Mouse (Mus musculus) stomach, embryonic 16.5 days (tissue): Measurements from ENCODE around the gene Olfr605. TPM values are rescaled to one million over a fixed set of nuclear protein-coding genes. Genes with fewer than 3 reads are reported as not detected.
"Not testable (repeated sequence)": the region's sequence is repeated elsewhere in the genome, so short reads cannot be mapped to it uniquely, and the experiment has no call there.

Experiments
- ATAC-seq: fragments of 200-750 bp; cut with Nextera tagmentation; 2 replicates; pipeline ENCODE4 v1.8.0; 2017; ENCODE audit warnings: moderate number of reproducible peaks, moderate TSS enrichment; ENCODE audit not compliant: insufficient read depth, low FRiP score
- H3K27ac ChIP-seq: fragments of 300-500 bp; sonication (generic); 2 replicates; pipeline ENCODE4 v1.5.1; 2014; ENCODE audit warnings: low read length
- H3K27me3 ChIP-seq: fragments of 300-500 bp; sonication (generic); 2 replicates; pipeline ENCODE4 v1.6.1; 2014; ENCODE audit warnings: low read length, control low read depth, mixed read lengths; ENCODE audit not compliant: control insufficient read depth, insufficient read depth
- H3K36me3 ChIP-seq: fragments of 300-500 bp; sonication (generic); 2 replicates; pipeline ENCODE4 v1.6.1; 2014; ENCODE audit warnings: low read length; ENCODE audit not compliant: control insufficient read depth, insufficient read depth
- H3K4me1 ChIP-seq: fragments of 300-500 bp; sonication (generic); 2 replicates; pipeline ENCODE4 v1.6.1; 2014; ENCODE audit warnings: low read length, control low read depth, mixed read lengths; ENCODE audit not compliant: control insufficient read depth, insufficient read depth
- H3K4me2 ChIP-seq: fragments of 300-500 bp; sonication (generic); 2 replicates; pipeline ENCODE4 v1.6.1; 2014; ENCODE audit warnings: low read depth, low read length, mixed read lengths
- H3K4me3 ChIP-seq: fragments of 300-500 bp; sonication (generic); replicated peaks from 2 replicates; pipeline ENCODE4 v1.5.1; 2014; ENCODE audit warnings: mild to moderate bottlenecking, low read length
- H3K9ac ChIP-seq: fragments of 300-500 bp; sonication (generic); 2 replicates; pipeline ENCODE4 v1.6.1; 2014; ENCODE audit warnings: low read length
- H3K9me3 ChIP-seq: fragments of 300-500 bp; sonication (generic); replicated peaks from 2 replicates; pipeline ENCODE4 v1.6.1; 2016; ENCODE audit warnings: low read length, control low read depth; ENCODE audit not compliant: control insufficient read depth
- WGBS: fragments of 180-500 bp; shearing (Covaris S2); extraction: QIAGEN DNeasy Blood & Tissue Kit; methylation state at CpG from one replicate; pipeline ENCODE4 v1.1.7; 2014; 5-methylcytosine and 5-hydroxymethylcytosine counted together
- polyA plus RNA-seq: library from polyadenylated mRNA; unstranded; fragments of >200 nt; fragmentation: Nextera tagmentation; extraction: Ambion mirVana; gene quantifications from 2 replicates; pipeline ENCODE4 v1.2.1, GENCODE M21; 2015

Gene Olfr605
- not detected in 2 replicates for polyA plus RNA-seq

GRCm38 (mm10) chr7:103445339-103445738, at the start of gene Olfr605:
Gene Olfr605 (minus strand): TSS chr7:103445439.
- H3K9ac ChIP-seq: no peak within 1 kb of the TSS

GRCm38 (mm10) chr7:103477106-103477505, 31.9 kb upstream of the Olfr605 start:
- WGBS: 77% methylated on average over 9 of the region's 9 CpGs
- ATAC-seq: not testable (repeated sequence)

More at GRCm38 (mm10) chr7:103445339-103445738, at the start of gene Olfr605:
- no peaks in the 10 kb centered on the region for H3K4me1 ChIP-seq
- no peaks in the 10 kb centered on the region for H3K36me3 ChIP-seq
- no peaks in the 10 kb centered on the region for H3K27me3 ChIP-seq
- WGBS: 74% methylated on average over 1 of the region's 1 CpGs
- ATAC-seq: no peak
- no peaks in the 10 kb centered on the region for H3K9me3 ChIP-seq
- no peak within 1 kb of the TSS for H3K4me2 ChIP-seq
- H3K27ac ChIP-seq: no peak within 1 kb of the TSS
- H3K4me3 ChIP-seq: no peak within 1 kb of the TSS

GRCm38 (mm10) chr7:103469577-103469976, 24.3 kb upstream of the Olfr605 start, which contains the start of gene Olfr608:
Gene Olfr608 (plus strand): TSS chr7:103469877.
- H3K9ac ChIP-seq: no peak within 1 kb of the TSS
- no peaks in the 10 kb centered on the region for H3K36me3 ChIP-seq
- no peak within 1 kb of the TSS for H3K4me3 ChIP-seq
- H3K27me3 ChIP-seq: no peaks in the 10 kb centered on the region
- H3K4me1 ChIP-seq: no peaks in the 10 kb centered on the region
- no peak within 1 kb of the TSS for H3K4me2 ChIP-seq
- ATAC-seq: no peak
- H3K9me3 ChIP-seq: no peaks in the 10 kb centered on the region
- no peak within 1 kb of the TSS for H3K27ac ChIP-seq

More at GRCm38 (mm10) chr7:103477106-103477505, 31.9 kb upstream of the Olfr605 start:
- H3K27me3 ChIP-seq, H3K4me2 ChIP-seq, H3K27ac ChIP-seq, H3K9ac ChIP-seq, H3K4me1 ChIP-seq, H3K36me3 ChIP-seq, H3K4me3 ChIP-seq, H3K9me3 ChIP-seq: not testable (repeated sequence)

GRCm38 (mm10) chr7:103460590-103460989, 15.4 kb upstream of the Olfr605 start:
- Histone ChIP-seq H3K36me3 (no peaks in the 10 kb centered on the region), H3K27me3 (no peaks in the 10 kb centered on the region), H3K4me3 (no peak overlapping the region), H3K9ac (no peak overlapping the region), H3K4me2 (no peak overlapping the region), H3K27ac (no peak overlapping the region), H3K9me3 (no peaks in the 10 kb centered on the region), H3K4me1 (no peaks in the 10 kb centered on the region)
- no peak for ATAC-seq
- WGBS: 77% methylated on average over 5 of the region's 5 CpGs

GRCm38 (mm10) chr7:103448746-103449145, 3.5 kb upstream of the Olfr605 start, which contains the start of gene Olfr606:
Gene Olfr606 (plus strand): TSS chr7:103449046.
- Histone ChIP-seq H3K9me3 (no peaks in the 10 kb centered on the region), H3K4me3 (no peak within 1 kb of the TSS), H3K36me3 (no peaks in the 10 kb centered on the region), H3K4me2 (no peak within 1 kb of the TSS), H3K9ac (no peak within 1 kb of the TSS), H3K4me1 (no peaks in the 10 kb centered on the region), H3K27ac (no peak within 1 kb of the TSS), H3K27me3 (no peaks in the 10 kb centered on the region)
- ATAC-seq: no peak
- WGBS: 91% methylated on average over 2 of the region's 2 CpGs

- H3K27ac ChIP-seq, H3K27me3 ChIP-seq, ATAC-seq, H3K36me3 ChIP-seq, H3K4me1 ChIP-seq, H3K4me3 ChIP-seq, H3K4me2 ChIP-seq, H3K9me3 ChIP-seq, H3K9ac ChIP-seq: not testable (repeated sequence)
- 56% methylated on average over 1 of the region's 1 CpGs for WGBS
These were observed 30.5 kb downstream of the Olfr605 start, which contains the start of gene Usp17lc for GRCm38 (mm10) chr7:103414772-103415171. Gene Usp17lc (plus strand): TSS chr7:103415072.

GRCm38 (mm10) chr7:103406521-103407055, 38.7 kb downstream of the Olfr605 start:
- not testable (repeated sequence) for H3K9me3 ChIP-seq, H3K9ac ChIP-seq, H3K27ac ChIP-seq, ATAC-seq, H3K4me1 ChIP-seq, H3K36me3 ChIP-seq, H3K4me3 ChIP-seq, H3K4me2 ChIP-seq, H3K27me3 ChIP-seq
- 67% methylated on average over 3 of the region's 3 CpGs for WGBS

GRCm38 (mm10) chr7:103398981-103399380, 46.3 kb downstream of the Olfr605 start:
- WGBS: 12% methylated on average over 1 of the region's 1 CpGs
- H3K36me3 ChIP-seq: no peaks in the 10 kb centered on the region
- no peaks in the 10 kb centered on the region for H3K27me3 ChIP-seq
- H3K27ac ChIP-seq: no peak overlapping the region
- no peak for ATAC-seq
- H3K4me2 ChIP-seq: no peak overlapping the region
- no peaks in the 10 kb centered on the region for H3K4me1 ChIP-seq
- H3K4me3 ChIP-seq: no peak overlapping the region
- H3K9me3 ChIP-seq: no peaks in the 10 kb centered on the region
- H3K9ac ChIP-seq: no peak overlapping the region

GRCm38 (mm10) chr7:103397758-103398157, 47.5 kb downstream of the Olfr605 start:
- Histone ChIP-seq H3K9me3 (no peaks in the 10 kb centered on the region), H3K9ac (no peak overlapping the region), H3K4me1 (no peaks in the 10 kb centered on the region), H3K27ac (no peak overlapping the region), H3K27me3 (no peaks in the 10 kb centered on the region), H3K4me2 (no peak overlapping the region), H3K4me3 (no peak overlapping the region), H3K36me3 (no peaks in the 10 kb centered on the region)
- ATAC-seq: no peak
